Mouse (Mus musculus) spleen, postnatal 14 days (tissue): ENCODE results near the gene Pus10.
"Not testable (repeated sequence)": the region's sequence is repeated elsewhere in the genome, so short reads cannot be mapped to it uniquely, and the experiment has no call there.

Experiments
- DNase-seq, 2 experiments: peaks; one replicate each; pipeline ENCODE4 v3.0.0; 2021 to 2022; ENCODE audit warnings: low spot score in 2 of 2

The Pus10 gene

GRCm38 (mm10) chr11:23758218-23758617 is 92.7 kb downstream of the Pus10 start:
- DNase-seq = no peak

- no peak for DNase-seq
These were observed 97.2 kb downstream of the Pus10 start for GRCm38 (mm10) chr11:23762635-23763034.

- not testable (repeated sequence) for DNase-seq
These were observed 101.9 kb downstream of the Pus10 start for GRCm38 (mm10) chr11:23767369-23767768.

- no peak for DNase-seq
These were observed 102.5 kb downstream of the Pus10 start for GRCm38 (mm10) chr11:23767928-23768327.

GRCm38 (mm10) chr11:23769033-23769432 is 103.6 kb downstream of the Pus10 start:
- DNase-seq = no peak

- peak in 1 of 2 experiments; percentile 26 for DNase-seq
These were observed 104.4 kb downstream of the Pus10 start for GRCm38 (mm10) chr11:23769686-23770509.

GRCm38 (mm10) chr11:23770510-23770759 is 105.0 kb downstream of the Pus10 start:
- DNase-seq = no peak

- peak; percentile 64 to 74 for DNase-seq
These were observed 105.5 kb downstream of the Pus10 start, which contains the start of gene Rel for GRCm38 (mm10) chr11:23770760-23771506. Gene Rel (minus strand): TSS chr11:23770970.

- no peak for DNase-seq
These were observed 106.1 kb downstream of the Pus10 start for GRCm38 (mm10) chr11:23771507-23772097.

- DNase-seq = no peak
These were observed 107.0 kb downstream of the Pus10 start for GRCm38 (mm10) chr11:23772471-23772870.

GRCm38 (mm10) chr11:23778787-23779201 is 113.3 kb downstream of the Pus10 start:
- DNase-seq = peak in 1 of 2 experiments; percentile 25

GRCm38 (mm10) chr11:23782038-23782437 is 116.6 kb downstream of the Pus10 start:
- no peak for DNase-seq
